Mouse (Mus musculus) CD4-positive helper T cell, adult 2 months (primary cell): Measurements from ENCODE around the gene Tln2.

Source experiments
- DNase-seq: peaks from one replicate; pipeline ENCODE4 v3.0.0-alpha.2; 2012; ENCODE audit warnings: low read depth, missing footprints, low spot score

The Tln2 gene

GRCm38 (mm10) chr9:67559603-67560002 is at the start of gene Tln2:
TSS of gene Tln2 (minus strand) at chr9:67559703.
- DNase-seq: no peak

- DNase-seq: no peak
These were observed 49.7 kb upstream of the Tln2 start for GRCm38 (mm10) chr9:67609226-67609625.

GRCm38 (mm10) chr9:67607786-67608366 is 48.4 kb upstream of the Tln2 start:
- no peak for DNase-seq

GRCm38 (mm10) chr9:67607268-67607667 is 47.8 kb upstream of the Tln2 start:
- no peak for DNase-seq

DNA sequence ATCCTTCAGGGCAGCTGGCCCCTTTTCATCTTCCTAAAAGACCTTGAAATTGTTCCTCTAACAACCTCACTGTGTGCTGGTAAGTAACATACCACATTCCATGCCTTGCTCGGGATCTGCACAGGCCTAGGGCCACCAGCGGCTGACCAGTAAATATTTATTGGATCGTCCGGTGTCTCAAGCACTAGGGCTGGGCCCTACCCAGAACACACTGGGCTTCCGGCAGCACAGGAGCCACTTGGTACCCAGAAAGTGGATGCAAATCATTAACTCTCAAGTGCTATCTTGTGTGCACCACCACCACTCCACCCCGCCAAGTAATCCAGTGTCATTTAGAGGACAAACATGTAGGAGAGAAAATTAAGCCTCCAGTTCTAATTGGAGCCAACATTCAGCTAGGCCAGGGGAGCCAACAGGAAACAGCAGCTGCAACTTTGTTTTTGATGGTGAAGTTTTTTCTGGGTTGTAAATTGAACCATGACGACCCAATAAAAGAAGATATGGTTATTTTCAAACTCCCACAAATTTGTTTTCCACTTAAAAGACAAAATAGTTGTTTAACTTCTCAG is 46.4 kb upstream of the Tln2 start:
- DNase-seq: no peak

DNA sequence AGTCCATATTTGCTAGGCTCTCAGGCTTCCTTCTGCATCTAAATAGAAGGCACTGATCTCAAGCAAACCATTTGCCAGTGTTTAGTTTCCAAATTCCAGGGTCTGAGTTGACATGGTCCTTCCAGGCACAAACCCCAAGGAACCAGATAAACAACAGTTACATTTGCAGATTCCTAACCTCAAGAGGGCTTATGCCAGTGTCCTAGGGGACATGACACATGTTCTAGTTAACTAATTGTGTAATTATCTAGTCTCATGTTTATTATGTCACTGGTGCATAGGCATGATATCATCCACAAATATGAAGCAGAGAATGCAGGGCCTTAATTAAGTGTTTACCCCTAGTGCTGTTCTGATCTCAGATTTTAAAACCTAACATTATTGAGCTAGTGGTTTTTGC is 45.4 kb upstream of the Tln2 start:
- DNase-seq: no peak

GRCm38 (mm10) chr9:67602347-67602746 is 42.8 kb upstream of the Tln2 start:
- no peak for DNase-seq

GRCm38 (mm10) chr9:67595221-67595620 is 35.7 kb upstream of the Tln2 start:
- no peak for DNase-seq

DNA sequence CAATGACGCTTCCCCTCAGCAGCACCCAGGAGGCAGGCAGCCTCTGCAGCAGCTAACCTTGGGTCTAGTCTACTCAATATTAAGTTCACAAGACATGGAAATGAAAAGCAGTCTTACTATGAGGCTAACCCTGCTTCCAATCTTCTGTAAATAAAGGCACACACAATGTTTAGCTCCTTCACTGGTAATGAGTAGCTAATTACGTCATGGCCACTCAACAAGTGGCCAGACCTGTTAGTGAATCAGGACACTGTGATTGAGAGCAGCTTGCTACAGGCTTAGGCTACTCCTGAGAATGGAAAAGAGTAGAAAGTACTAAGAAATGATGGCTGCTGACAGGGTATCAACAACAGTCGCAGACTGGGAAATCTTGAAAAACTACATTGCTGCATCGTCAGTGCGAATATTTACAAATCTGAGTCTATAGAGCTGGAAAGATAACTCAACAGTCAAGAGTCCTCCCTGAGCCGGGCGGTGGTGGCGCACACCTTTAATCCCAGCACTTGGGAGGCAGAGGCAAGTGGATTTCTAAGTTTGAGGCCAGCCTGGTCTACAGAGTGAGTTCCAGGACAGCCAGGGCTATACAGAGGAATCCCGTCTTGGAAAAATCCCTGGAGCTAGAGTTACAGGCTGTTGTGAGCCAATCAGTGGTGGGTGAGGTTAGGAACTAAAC is 34.1 kb upstream of the Tln2 start:
- DNase-seq: no peak

DNA sequence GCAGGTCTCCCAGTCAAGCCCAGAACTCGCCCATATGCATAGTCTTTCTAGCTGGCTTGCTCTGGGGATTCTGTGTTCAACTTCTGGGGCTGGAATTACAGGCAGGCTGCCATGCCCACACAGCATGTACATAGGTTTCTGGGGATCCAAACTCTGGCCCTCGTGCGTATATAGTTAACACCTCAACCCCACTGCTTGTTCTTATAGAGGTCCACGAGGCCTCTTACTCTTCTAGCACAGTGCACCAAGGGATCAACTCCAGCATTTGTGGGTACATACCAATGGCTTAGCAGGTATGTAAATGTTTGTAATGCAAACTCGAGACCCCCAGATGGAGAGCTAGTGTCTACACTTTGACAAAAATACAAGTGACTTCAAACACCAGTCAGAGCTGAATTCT is 33.2 kb upstream of the Tln2 start:
- no peak for DNase-seq

DNA sequence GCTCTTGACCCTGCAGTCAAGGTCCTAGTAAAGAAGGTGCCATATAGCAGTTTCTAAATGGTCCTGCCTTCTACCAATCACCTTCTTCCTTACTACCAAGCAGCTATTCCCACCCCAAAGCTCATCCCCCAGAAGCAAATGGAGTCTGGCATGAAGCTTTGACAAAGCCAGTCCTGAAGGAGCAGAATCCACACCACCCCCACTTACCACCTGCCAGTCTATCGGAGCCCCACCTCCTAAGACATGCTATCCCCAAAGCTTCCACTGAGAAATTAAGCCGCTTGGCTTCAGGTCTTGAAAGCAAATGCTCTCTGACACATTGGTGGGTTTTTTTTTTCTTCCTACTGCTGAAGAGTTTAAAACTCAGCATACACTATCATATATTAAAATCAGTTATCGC is 27.6 kb upstream of the Tln2 start:
- no peak for DNase-seq

GRCm38 (mm10) chr9:67586489-67586888 is 27.0 kb upstream of the Tln2 start:
- no peak for DNase-seq

DNA sequence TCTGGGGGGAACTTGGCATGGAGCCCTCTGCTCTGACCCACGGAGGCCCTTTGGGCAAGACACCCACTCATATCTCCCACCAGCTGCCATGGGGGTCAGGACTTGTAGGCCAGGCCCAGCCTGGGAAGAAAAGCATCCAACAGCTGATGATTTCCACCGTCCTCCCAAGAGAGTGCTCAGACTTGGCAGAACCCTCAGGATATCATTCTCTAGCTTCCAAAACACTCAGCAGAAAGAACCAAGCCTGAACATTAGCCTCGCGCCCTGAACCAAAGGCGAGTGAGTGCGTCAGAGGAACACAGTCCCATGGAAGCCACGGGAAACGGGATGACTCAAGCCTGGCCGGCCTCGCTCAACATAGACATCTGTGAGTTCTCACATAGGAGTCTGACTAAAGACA is 25.4 kb upstream of the Tln2 start:
- DNase-seq: no peak

- no peak for DNase-seq
These were observed 22.2 kb upstream of the Tln2 start for GRCm38 (mm10) chr9:67581581-67582280.

DNA sequence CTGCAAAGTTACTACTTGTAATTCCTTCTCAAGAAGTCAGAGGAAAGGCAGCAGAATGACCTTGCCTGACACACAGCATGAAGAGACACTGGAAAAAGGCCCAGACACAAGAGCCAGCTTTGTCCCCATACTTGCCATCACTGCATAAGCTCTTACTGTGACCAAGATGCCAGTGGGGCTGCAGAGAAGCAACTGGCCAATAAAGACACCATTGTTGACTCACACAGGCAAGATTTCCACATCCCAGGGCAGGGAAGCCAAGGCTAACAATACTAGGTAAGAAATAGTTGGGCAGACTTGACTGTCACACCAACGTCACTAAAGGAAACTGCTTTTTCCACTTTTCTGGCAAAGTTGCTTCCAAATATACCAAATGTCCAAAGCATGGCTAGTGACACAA is 20.0 kb upstream of the Tln2 start:
- DNase-seq: no peak

GRCm38 (mm10) chr9:67574721-67575248 is 15.3 kb upstream of the Tln2 start:
- no peak for DNase-seq

GRCm38 (mm10) chr9:67573683-67573979 is 14.1 kb upstream of the Tln2 start:
- no peak for DNase-seq

DNA sequence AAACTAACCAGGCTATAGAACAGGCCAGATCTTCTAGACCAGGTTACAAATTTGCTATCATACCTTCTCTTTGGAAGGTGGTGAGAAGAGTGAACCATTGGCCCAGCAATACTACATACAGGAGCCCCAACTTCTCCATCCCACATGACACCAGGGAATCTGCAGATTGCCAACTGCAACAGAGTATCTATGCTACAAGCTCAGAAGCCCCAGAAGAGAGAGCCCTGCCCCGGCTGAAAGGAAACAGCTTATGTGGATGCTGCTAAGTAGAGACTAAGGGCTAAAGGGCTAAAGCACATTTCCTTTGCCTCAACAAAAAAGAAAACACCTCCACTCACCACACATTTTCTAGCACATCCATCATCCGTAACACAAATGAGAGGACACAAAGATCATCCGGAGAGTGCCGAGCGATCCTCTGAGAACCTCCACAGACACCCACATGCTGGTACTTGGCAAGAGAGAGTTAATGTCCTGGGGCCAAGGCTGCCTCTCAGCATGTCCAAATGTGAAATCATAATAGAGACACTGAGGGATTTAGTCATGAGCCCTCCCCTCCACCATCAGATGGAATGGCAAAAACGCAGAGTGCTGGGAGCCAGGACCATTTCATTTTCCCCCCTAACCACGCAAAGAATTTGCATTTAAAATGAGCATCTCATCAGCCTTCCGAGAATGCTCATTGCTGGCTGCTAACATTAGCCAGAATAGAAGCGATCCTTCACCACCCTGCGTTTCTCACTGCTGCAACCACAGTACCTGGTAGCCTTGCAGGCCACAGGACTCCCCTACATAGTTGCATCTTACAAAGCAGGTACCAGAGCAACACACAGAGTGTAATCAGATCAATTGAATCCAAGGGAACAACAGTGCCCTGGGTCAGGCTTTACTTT is 13.5 kb upstream of the Tln2 start:
- no peak for DNase-seq

GRCm38 (mm10) chr9:67565801-67566258 is 6.3 kb upstream of the Tln2 start:
- no peak for DNase-seq

- no peak for DNase-seq
These were observed 9.5 kb downstream of the Tln2 start for GRCm38 (mm10) chr9:67549811-67550501.

DNA sequence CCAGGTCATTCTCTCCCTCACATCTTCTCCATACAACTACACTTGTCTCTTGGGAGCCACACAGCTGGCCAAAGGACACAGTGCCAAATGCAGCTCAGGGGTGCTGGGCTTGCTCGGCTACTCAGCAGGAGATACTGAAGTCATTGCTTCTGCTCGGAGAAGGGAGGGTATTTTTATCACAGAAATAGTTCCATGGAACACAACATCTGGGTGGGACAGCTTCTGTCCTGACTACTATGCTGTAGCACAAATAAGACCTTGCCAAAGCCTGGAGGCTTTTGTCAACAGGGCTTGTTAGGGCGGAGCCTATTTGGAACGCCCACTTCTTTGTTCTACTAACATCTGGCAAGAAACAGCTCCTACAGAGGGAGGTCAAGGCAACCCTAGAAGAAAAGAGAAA is 10.2 kb downstream of the Tln2 start:
- no peak for DNase-seq
